Mouse (Mus musculus) neural tube, embryonic 15.5 days (tissue): ENCODE results near the gene Cltc. TPM values are rescaled to one million over a fixed set of nuclear protein-coding genes. Genes with fewer than 3 reads are reported as not detected.
A peak's percentile ranks its signal among the peaks of the same experiment; 100 is the strongest.

ENCODE experiments used
- ATAC-seq: fragments of 200-750 bp; cut with Nextera tagmentation; 2 replicates; pipeline ENCODE4 v1.8.0; 2017; ENCODE audit warnings: mild to moderate bottlenecking, moderate TSS enrichment, moderate library complexity; ENCODE audit not compliant: low FRiP score
- H3K27ac ChIP-seq: fragments of 300-500 bp; sonication (generic); replicated peaks from 2 replicates; pipeline ENCODE4 v1.5.1; 2015; ENCODE audit warnings: mild to moderate bottlenecking, inconsistent platforms
- H3K27me3 ChIP-seq: fragments of 300-500 bp; sonication (generic); replicated peaks from 2 replicates; pipeline ENCODE4 v1.6.1; 2015; ENCODE audit warnings: inconsistent platforms
- H3K36me3 ChIP-seq: fragments of 300-500 bp; sonication (generic); 2 replicates; pipeline ENCODE4 v1.6.1; 2015; ENCODE audit warnings: inconsistent platforms
- H3K4me1 ChIP-seq: fragments of 300-500 bp; sonication (generic); 2 replicates; pipeline ENCODE4 v1.6.1; 2015; ENCODE audit warnings: inconsistent platforms
- H3K4me2 ChIP-seq: fragments of 300-500 bp; sonication (generic); 2 replicates; pipeline ENCODE4 v1.6.1; 2015; ENCODE audit warnings: inconsistent platforms, mild to moderate bottlenecking, moderate library complexity
- H3K4me3 ChIP-seq: fragments of 300-500 bp; sonication (generic); replicated peaks from 2 replicates; pipeline ENCODE4 v1.5.1; 2015; ENCODE audit warnings: mild to moderate bottlenecking, inconsistent platforms
- H3K9ac ChIP-seq: fragments of 300-500 bp; sonication (generic); replicated peaks from 2 replicates; pipeline ENCODE4 v1.6.1; 2015; ENCODE audit warnings: mild to moderate bottlenecking, inconsistent platforms
- H3K9me3 ChIP-seq: fragments of 300-500 bp; sonication (generic); replicated peaks from 2 replicates; pipeline ENCODE4 v1.6.1; 2016; ENCODE audit warnings: inconsistent platforms
- WGBS: fragments of 180-500 bp; shearing (Covaris S2); methylation state at CpG from one replicate; pipeline ENCODE4 v1.1.7; 2015; ENCODE audit warnings: mixed read lengths; 5-methylcytosine and 5-hydroxymethylcytosine counted together
- polyA plus RNA-seq: library from polyadenylated mRNA; unstranded; fragments of >200 nt; fragmentation: Nextera tagmentation; extraction: Ambion mirVana; gene quantifications from 2 replicates; pipeline ENCODE4 v1.2.1, GENCODE M21; 2015

Gene Cltc
- polyA plus RNA-seq, 1 experiment from 2014 or later: 153 TPM

DNA sequence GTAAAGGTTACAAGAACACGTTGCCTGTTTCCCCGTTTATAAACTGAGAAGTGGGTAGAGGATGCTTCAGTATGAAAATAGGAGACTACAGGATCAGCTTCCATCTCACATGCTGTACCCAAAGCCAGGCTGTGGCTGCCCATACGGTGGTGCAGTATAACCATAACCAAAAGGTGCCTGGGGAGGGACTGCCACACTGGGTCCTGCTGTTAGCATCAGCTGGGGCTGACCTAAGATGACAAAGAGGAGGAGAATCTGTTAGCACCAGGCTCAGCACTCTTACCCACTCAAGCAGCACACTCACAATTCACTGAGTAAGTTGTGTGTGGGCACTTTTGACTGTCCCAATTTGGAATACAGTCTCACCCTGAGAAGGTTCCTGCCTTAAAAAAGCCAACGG, 61.9 kb downstream of the Cltc start:
- WGBS: 58% methylated on average over 4 of the region's 4 CpGs
- no peak overlapping the region for H3K9ac ChIP-seq
- H3K9me3 ChIP-seq: no peaks in the 10 kb centered on the region
- peaks cover 73% of the 10 kb centered on the region for H3K36me3 ChIP-seq
- no peak for ATAC-seq
- no peaks in the 10 kb centered on the region for H3K4me1 ChIP-seq
- H3K4me3 ChIP-seq: no peak overlapping the region
- H3K27ac ChIP-seq: no peak overlapping the region
- H3K27me3 ChIP-seq: no peaks in the 10 kb centered on the region
- no peak overlapping the region for H3K4me2 ChIP-seq

DNA sequence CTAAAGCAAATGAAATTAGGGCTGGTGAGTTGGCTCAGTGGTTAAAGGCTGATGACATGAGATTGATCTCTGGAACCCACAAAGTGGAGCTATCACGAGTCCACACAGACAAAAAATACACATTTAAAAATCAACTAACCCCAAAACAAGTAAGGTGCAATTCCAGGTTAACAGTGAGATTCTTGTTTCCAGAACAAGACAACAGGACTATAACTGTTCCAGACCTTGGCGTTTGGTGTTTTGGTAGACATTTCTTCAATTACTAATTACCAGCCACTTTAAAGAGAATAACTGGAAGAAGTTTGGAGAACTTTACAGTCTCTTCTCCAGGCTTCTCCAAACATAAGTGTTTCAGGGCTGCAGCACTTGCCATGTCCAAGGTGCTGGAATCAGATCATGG, 64.8 kb downstream of the Cltc start:
- H3K4me1 ChIP-seq: no peaks in the 10 kb centered on the region
- no peaks in the 10 kb centered on the region for H3K27me3 ChIP-seq
- H3K9ac ChIP-seq: no peak overlapping the region
- ATAC-seq: no peak
- no peak overlapping the region for H3K4me2 ChIP-seq
- WGBS: 92% methylated on average over 2 of the region's 2 CpGs
- no peak overlapping the region for H3K4me3 ChIP-seq
- H3K36me3 ChIP-seq: peaks cover 64% of the 10 kb centered on the region
- no peak overlapping the region for H3K27ac ChIP-seq
- H3K9me3 ChIP-seq: no peaks in the 10 kb centered on the region

DNA sequence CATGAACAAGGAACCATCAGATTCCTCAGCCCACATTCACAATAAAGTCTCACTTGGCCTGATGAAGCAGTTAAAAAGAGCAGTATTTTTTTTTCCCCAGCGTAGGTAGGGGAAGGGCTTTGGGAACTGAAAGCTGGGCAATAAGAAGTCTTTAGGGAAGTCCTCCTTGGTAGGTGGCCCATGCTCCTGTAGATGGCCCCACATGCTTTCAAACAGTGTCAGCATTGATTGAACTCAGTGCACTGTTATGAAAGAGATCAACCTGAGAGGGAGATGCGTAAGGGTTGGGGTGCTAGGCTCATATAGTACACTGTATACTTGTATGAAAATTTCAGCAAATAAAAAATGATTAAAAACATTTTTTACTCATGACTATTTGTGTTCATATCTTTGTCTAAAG, 65.4 kb downstream of the Cltc start:
- H3K4me3 ChIP-seq: no peak overlapping the region
- no peaks in the 10 kb centered on the region for H3K9me3 ChIP-seq
- H3K4me1 ChIP-seq: peaks cover 1% of the 10 kb centered on the region; the same call in 1 of the 2 replicates
- peaks cover 59% of the 10 kb centered on the region for H3K36me3 ChIP-seq
- H3K4me2 ChIP-seq: no peak overlapping the region
- ATAC-seq: no peak
- H3K9ac ChIP-seq: no peak overlapping the region
- 88% methylated on average over 2 of the region's 2 CpGs for WGBS
- H3K27me3 ChIP-seq: no peaks in the 10 kb centered on the region
- H3K27ac ChIP-seq: no peak overlapping the region

DNA sequence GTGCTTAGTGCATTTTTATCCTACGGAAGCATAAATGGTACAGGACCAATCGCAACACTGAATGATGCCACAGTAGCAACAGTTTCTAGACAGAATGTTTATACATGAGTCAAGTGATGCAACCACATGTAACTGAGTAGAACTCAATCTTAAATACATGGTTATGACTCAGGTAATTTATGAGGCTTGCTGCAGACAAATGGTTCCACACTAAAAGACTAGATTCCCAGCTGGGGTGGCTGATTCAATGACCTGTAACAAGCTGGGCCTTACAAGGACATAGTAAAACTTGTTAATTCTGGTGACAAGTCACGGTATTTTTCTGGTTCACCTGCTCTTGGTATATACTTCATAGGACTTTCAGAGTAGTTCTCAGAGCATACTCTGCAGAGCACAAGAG, 65.9 kb downstream of the Cltc start:
- H3K4me3 ChIP-seq: no peak overlapping the region
- WGBS: 93% methylated on average over 3 of the region's 3 CpGs
- no peak for ATAC-seq
- H3K9ac ChIP-seq: no peak overlapping the region
- H3K27ac ChIP-seq: no peak overlapping the region
- no peak overlapping the region for H3K4me2 ChIP-seq
- peaks cover 55% of the 10 kb centered on the region for H3K36me3 ChIP-seq
- H3K9me3 ChIP-seq: no peaks in the 10 kb centered on the region
- H3K4me1 ChIP-seq: peaks cover 3% of the 10 kb centered on the region; the same call in 1 of the 2 replicates
- H3K27me3 ChIP-seq: no peaks in the 10 kb centered on the region

DNA sequence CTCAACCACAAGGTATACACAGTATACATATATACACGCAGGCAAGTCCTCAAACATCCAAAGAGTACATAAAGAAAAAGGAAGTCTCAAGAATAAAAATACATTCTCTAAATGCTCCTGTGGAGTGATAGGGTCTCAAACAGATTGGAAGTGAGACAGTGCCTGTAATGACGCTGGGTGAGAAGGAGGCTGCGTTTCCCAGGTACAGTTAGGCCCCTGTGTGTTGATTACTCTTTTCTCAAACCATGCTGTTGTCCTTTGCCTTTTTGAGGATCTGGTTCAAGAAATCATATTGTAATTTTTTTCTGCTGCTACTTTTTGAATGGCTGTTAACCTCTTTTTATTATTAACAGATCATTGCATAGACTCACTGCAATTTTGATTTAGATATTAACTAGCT, 67.0 kb downstream of the Cltc start:
- ATAC-seq: no peak
- H3K4me2 ChIP-seq: no peak overlapping the region
- no peak overlapping the region for H3K4me3 ChIP-seq
- H3K9me3 ChIP-seq: no peaks in the 10 kb centered on the region
- 95% methylated on average over 3 of the region's 3 CpGs for WGBS
- no peak overlapping the region for H3K27ac ChIP-seq
- no peak overlapping the region for H3K9ac ChIP-seq
- H3K36me3 ChIP-seq: peaks cover 50% of the 10 kb centered on the region
- no peaks in the 10 kb centered on the region for H3K27me3 ChIP-seq
- peaks cover 10% of the 10 kb centered on the region for H3K4me1 ChIP-seq

DNA sequence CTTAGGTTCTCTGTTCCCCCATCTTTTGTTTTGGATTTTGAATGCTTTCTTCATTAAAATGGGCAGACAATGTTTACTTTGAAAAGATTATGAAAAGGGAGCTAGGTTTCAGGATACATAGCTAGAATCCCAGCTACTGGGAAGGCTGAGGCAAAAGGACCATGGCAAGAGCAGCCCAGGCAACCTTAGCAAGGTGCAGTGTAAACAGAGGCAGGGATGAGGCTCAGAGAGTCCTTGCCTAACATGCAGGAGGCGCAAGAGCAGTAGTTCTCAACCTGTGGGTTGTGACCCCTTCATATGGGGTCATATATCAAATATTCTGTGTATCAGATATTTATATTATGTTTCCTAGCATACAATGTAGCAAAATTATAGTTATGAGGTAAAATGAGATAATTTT, 72.0 kb downstream of the Cltc start:
- H3K9me3 ChIP-seq: no peaks in the 10 kb centered on the region
- H3K9ac ChIP-seq: no peak overlapping the region
- H3K27ac ChIP-seq: no peak overlapping the region
- H3K27me3 ChIP-seq: no peaks in the 10 kb centered on the region
- 93% methylated on average over 1 of the region's 1 CpGs for WGBS
- H3K4me1 ChIP-seq: peaks cover 39% of the 10 kb centered on the region
- peaks cover 14% of the 10 kb centered on the region for H3K36me3 ChIP-seq
- no peak for ATAC-seq
- H3K4me2 ChIP-seq: peak overlapping the region; percentile 86; the same call in 1 of the 2 replicates
- no peak overlapping the region for H3K4me3 ChIP-seq

DNA sequence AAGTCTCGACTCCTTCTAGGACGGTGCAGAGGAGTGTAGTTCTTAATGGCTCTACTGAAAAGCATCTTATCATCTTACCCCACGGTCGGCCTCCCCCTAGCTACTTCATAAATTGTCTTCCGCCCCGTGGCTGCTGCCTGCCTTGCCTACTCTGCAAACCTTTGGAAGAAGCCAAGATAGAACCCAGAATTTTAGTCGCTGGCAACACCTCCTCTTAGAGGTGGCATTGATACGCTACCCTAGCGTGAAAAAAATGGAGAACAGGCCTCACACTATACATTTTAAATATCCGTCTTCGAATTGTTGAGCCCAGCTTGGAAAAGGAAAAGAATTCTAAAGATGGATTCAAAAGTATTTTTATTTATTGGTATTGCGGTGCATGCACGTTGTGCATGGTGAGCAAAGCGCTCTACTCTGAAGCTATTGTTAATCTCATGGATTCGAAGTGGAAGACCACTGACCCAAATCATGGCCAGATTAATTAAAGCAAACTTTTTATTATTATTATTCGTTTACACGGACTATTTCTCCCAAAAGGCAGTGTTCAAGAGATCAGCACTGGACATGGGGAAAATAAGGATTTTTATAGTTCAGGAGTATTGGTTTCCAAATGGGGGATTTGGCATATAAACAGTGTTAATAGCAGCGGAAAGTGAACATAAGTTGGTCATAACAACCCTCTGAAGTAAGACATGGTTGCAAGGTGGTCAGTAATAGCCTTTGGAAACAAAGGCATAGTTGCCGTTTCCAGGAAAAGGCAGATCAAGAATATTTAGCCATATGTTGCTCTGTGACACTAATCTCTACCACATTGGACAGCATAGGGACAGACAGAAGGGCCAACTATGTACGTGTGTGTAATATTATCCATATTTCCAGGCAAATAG, 73.0 kb downstream of the Cltc start:
- peak overlapping the region; percentile 90 for H3K27ac ChIP-seq
- 10% methylated on average over 20 of the region's 20 CpGs for WGBS

DNA sequence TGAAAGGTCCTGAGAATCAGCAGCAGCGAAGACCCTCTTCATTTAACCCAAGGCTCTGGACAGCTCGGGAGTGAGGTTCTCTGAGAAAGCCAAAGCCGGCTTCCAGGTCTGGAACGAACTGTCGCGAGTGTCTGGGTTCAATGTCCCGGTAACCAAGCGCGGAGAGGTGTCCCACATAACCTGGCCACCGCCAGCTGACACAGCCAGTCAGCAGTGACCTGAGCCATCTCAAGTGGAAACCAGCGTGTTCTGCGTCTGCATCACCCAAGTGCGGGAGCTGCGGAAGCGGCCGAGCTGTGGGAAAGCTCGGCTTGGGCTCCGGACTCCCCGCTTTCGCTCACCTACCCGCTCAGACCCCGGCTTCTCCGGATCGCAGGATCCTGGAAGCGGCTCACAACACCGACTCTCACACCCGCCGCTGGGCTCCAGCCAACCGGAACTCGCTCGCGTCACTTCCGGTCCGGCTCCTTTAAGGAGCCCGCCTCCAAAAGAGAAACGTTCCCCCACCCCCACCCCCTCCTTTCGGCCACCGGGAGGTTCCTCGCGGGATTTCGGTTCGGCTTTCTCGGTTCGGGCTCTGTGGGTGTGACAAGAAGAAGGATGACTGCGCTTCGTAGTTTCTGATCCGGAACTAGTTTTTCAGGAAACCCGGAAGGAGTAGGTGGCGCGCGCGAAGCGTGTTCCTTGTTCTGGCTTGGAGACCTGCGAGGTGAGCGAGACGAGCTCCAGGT, 73.8 kb downstream of the Cltc start, which contains the start of the genes Vmp1 and Ptrh2:
TSS of gene Vmp1 (minus strand) at position 442 of the 731 bp plus-strand sequence.
TSS of gene Ptrh2 (plus strand) at position 591 of the 731 bp plus-strand sequence.
- peak within 1 kb of the TSS; percentile 90 for H3K27ac ChIP-seq
- under 1% methylated on average over 56 of the region's 56 CpGs for WGBS
- peak within 1 kb of the TSS; percentile 89 for H3K9ac ChIP-seq
- ATAC-seq: peak; percentile 94
- peak within 1 kb of the TSS; percentile 86 for H3K4me2 ChIP-seq
- H3K4me3 ChIP-seq: peak within 1 kb of the TSS; percentile 91
- H3K36me3 ChIP-seq: no peaks in the 10 kb centered on the region
- peaks cover 39% of the 10 kb centered on the region for H3K4me1 ChIP-seq
- no peaks in the 10 kb centered on the region for H3K27me3 ChIP-seq
- H3K9me3 ChIP-seq: no peaks in the 10 kb centered on the region

More for the DNA sequence above, 73.0 kb downstream of the Cltc start:
- peak overlapping the region; percentile 91 for H3K4me3 ChIP-seq
- peaks cover 5% of the 10 kb centered on the region for H3K36me3 ChIP-seq
- ATAC-seq: no peak
- H3K9me3 ChIP-seq: no peaks in the 10 kb centered on the region
- peak overlapping the region; percentile 89 for H3K9ac ChIP-seq
- H3K27me3 ChIP-seq: no peaks in the 10 kb centered on the region
- H3K4me2 ChIP-seq: peak overlapping the region; percentile 86
- peaks cover 39% of the 10 kb centered on the region for H3K4me1 ChIP-seq

DNA sequence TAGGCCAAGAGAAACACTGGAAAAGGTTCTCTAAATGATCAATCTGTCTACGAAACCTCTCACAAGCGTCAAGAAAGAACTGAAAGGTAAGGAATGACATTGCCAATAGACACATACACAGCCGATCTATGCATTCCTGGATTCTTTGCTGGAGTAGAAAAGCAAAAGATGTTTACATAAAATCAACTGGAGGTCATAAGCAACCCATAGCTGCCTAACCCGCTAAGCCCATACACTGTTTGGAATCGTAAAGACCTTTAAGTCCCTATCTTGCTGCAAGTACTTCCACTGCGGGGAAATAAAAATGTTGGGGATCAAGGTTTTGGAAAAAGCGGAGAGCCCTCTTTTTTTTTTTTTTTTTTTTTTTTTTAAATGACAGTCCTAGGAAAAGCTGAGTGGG, 74.5 kb downstream of the Cltc start:
- no peak for ATAC-seq
- Histone ChIP-seq H3K9me3 (no peaks in the 10 kb centered on the region), H3K4me3 (peak overlapping the region; percentile 91), H3K9ac (peak overlapping the region; percentile 89), H3K4me1 (peaks cover 39% of the 10 kb centered on the region), H3K36me3 (no peaks in the 10 kb centered on the region), H3K27me3 (no peaks in the 10 kb centered on the region), H3K4me2 (peak overlapping the region; percentile 86), H3K27ac (no peak overlapping the region; the same call in 1 of the 2 replicates)
- WGBS: 45% methylated on average over 7 of the region's 7 CpGs

DNA sequence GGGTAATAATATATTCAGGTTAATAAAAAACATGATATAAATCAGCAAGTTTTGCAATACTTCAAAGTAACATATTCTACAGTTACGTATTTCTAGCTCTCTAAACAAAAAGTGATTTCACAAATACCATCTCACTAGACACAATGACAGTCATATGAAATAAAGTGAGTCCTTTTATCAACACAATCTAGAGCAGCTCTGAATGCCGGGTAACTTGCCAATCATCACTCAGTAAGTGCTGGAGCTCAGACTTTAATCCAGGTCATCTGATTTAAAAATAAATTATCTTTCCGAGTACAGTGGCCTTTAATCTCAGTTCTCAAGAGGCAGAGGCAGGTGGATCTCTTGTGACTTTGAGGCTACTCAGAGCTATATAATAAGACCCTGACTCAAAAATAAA, 75.9 kb downstream of the Cltc start:
- peaks cover 36% of the 10 kb centered on the region for H3K4me1 ChIP-seq
- no peaks in the 10 kb centered on the region for H3K36me3 ChIP-seq
- no peak overlapping the region for H3K4me3 ChIP-seq
- WGBS: 97% methylated on average over 3 of the region's 3 CpGs
- ATAC-seq: no peak
- no peak overlapping the region for H3K9ac ChIP-seq
- H3K27me3 ChIP-seq: no peaks in the 10 kb centered on the region
- no peak overlapping the region for H3K4me2 ChIP-seq
- no peak overlapping the region for H3K27ac ChIP-seq
- H3K9me3 ChIP-seq: no peaks in the 10 kb centered on the region

DNA sequence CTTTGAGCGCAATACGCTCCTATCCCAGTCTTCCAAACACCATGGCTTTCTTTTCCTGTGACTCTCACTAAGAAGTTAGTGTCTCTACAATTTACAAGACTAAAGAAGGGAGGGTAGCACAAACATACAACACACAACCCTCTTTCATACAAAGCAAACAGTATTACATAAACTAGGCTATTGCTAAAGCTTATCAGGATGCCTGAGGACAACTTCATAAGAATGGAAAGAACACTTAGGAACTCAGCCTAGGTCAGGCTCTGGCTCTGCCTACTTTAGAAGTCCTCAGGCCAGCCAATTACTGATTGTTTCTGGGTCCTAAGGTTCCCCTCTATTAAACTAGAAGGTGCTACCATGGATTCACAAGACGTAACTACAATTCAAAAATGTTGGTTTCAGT, 76.6 kb downstream of the Cltc start:
- Histone ChIP-seq H3K36me3 (no peaks in the 10 kb centered on the region), H3K9ac (no peak overlapping the region), H3K4me2 (no peak overlapping the region), H3K9me3 (no peaks in the 10 kb centered on the region), H3K27me3 (no peaks in the 10 kb centered on the region), H3K4me3 (no peak overlapping the region), H3K4me1 (peaks cover 33% of the 10 kb centered on the region), H3K27ac (no peak overlapping the region)
- WGBS: 94% methylated on average over 3 of the region's 3 CpGs
- no peak for ATAC-seq

DNA sequence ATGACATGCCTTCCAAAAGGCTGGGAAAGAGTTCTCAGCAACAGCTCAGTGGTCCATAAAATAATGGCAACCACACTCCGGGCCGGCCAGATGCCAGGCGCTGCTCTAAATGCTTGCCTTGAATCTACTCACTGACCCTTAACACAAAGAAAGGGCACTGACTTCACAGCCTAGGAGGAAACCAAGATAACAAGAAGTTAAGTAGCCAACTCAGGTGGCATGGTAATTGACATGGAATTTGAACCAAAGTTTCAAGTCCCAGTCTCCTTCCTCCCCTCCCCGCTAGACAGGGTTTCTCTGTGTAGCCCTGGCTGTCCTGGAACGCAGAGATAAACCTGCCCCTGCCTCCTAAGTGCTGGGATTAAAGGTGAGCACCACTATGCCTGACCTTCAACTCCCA, 78.4 kb downstream of the Cltc start:
- Histone ChIP-seq H3K4me2 (no peak overlapping the region), H3K4me3 (no peak overlapping the region), H3K36me3 (no peaks in the 10 kb centered on the region), H3K27ac (no peak overlapping the region), H3K4me1 (peaks cover 18% of the 10 kb centered on the region), H3K9me3 (no peaks in the 10 kb centered on the region), H3K9ac (no peak overlapping the region), H3K27me3 (no peaks in the 10 kb centered on the region)
- ATAC-seq: no peak
- 63% methylated on average over 5 of the region's 5 CpGs for WGBS
